Mouse (Mus musculus) c-Kit-positive CD71-positive TER-119-negative erythroid progenitor cells, embryonic 14.5 days (primary cell): ENCODE measurements around the gene B4galt2.

Experiments used
- DNase-seq: peaks from one replicate; pipeline ENCODE4 v3.0.0-alpha.2; 2013; ENCODE audit warnings: low read depth

B4galt2 gene

DNA sequence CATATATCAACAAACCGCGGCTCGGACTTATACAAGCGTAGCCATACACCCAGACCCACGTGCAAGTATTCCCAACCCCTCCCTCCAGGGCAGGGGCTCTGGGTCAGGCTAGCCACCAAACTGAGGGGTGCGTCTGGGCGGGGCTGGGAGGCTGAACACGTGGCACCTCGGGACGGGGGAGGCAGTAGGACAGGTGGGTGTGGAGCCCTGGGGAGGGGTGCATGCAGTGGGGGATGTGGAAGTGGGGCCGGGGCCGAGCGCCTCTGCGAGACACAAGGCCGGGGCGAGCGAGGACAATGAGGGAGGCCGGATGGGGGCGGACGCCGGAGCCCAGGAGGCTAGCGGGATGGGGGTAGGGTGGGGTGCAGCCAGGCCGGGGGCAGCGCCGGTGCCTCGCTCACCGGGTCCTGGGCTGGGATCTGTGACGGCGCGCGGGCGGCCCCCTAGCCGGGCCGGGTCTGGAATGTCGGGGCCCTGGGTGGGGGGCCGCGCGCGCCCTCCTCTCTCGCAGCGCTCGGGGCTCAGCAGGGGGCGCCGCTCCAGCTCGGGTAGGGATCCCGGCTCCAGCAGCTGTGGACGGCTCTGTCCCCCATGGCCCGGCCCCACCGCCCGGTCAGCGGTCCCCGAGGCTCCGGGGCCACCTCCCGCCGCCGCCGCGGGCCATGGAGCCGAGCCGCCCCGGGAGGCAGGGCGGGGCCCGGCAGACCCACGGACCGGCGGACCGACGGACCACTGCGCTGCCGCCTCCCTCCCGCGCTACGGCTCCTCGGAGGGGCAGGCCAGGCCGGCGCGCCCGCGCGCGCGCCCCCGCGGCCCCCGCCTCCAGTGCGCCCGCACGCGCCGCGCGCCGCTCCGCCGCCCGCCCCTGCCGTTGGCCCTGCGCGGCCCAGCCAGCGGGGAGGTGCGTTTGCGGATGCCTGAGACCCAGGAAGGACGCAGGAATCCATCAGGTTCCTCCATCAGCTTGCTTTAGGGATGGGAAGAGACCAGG is at the start of gene B4galt2:
B4galt2 (minus strand) TSS at position 787 of the 991 bp plus-strand sequence.
- no peak for DNase-seq

DNA sequence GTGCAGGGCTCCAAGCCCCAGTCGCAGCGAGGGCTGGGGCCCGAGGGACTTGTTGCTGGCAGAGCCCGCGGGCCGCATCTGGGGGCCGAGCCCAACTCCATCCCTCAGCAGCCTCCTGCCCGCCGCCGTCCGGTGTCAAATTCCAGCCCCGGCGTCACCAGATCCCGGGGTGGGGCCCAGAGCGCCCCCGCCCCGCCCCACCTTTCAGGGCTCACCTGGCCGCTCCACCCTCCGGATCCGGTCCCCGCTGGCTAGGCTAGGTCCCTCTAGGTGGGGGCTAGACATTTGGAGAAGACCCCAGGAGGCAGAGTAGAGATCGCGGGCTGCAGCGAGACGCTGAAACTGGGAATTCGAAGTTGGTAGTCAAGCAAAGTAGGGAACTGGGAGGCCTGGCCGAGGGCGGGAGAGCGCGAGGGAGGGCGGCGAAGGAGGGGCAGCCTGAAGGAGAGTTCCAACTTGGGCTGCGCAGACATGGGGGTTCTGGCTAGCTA is 46.1 kb upstream of the B4galt2 start, which contains the start of gene Artn:
Artn (minus strand) TSS at position 373 of the 491 bp plus-strand sequence.
- no peak for DNase-seq

DNA sequence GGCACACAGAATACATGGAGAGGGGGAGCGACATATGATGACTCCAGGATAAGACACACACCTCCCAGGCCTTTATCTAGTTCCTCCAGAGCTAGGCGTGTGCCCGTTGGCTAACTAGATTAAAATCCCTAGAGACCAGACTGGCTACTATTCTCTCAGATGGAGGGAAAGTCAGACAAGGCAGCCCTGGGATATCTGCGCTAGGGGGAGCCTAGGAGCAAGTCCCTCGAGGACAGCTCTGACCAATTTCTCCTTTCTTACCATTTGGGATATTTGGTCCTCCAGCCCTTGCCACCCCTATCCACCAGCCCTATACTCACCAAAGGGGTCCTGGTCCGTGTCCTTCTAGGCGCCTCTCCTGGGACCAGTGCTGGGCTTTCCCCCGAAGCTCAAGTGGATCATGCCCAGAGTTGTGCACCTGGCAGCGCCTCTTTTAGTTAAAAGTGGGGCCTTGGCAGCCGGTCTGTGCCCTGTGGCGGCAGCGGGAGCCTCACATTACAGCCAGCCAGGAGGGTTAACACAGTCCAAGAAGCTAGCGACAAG is 45.5 kb upstream of the B4galt2 start:
- peak; percentile 83 for DNase-seq

DNA sequence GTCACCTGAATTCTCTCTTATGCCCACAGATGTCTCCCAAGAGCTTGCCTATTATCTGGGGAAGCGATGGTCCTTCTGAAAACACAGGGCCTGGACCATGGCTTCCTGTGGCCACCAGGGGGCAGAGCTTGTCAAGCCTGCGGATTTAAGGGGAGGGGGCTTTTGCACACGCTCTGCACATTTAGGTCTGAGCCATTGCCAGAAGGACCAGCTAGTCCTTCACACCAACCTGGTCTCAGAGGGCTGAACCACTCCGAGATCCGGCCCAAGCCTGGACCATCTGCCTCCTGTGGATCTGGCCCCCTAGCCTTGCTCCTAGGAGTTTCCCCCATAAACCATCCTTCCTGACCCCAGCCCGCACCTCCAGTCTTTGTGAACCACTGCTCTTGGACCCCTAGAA is 44.9 kb upstream of the B4galt2 start:
- peak; percentile 34 for DNase-seq

DNA sequence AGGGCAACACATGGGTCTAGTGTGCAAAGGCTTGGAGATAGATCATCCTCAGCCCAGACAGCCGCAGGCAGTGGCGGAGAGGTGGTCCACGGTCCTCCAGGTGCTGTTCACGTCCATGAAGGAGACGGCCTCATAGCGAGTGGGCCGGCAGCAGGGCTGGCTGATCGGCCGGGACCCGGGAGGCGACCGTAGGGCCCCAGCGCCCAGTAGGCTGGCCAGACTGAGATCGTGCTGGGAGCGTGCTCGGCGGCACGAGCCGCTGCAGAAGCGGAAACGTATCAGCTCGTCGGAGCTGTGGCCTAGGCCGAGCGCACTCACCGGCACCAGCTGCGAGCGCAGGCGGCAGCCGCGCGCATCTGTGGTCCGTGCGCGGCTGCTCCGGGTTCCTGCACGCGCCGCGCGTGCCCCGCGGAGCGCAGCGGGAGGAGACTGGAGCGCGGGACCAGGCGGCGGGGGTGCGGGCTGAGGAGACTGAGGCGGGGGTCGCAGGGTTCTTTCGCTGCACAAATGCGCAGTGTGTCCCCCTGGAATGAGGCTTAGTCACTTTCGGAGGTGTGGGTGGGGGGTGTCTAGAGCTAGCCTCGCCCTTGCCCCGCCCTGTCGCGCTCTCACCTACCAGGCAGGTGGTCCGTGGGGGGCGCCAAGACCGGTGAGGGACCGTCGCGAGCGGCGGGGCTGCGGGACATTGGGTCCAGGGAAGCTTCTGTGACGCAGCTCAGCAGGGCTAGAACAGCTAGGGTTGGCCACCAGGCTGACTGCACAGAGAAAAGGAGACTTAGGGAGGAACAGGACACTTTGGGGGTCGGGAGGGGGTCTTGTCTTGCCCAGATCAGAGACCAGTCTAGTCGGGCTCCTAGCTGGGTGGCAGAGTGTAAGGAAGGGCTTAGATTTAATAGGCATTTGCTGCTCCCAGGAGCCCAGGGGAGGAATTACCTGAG is 43.5 kb upstream of the B4galt2 start:
- no peak for DNase-seq

DNA sequence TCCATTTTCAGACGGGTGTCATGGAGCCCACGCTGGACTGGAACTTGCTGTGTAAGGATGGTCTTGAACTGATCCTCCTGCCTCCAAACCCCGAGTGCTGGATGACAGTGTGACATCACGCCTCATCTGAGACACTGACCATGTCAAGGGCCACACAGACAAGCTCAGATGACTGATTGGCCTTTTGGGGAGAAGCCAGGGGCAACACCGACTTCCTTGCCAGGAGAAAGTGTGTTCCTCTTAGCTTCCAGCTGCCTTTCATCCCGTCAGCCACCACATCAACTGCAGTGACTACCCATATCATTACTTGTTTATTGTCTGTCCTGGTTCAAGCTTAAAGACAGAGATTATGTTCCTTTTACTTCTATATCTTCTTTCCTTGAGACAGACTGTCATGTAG is 41.6 kb upstream of the B4galt2 start:
- no peak for DNase-seq

DNA sequence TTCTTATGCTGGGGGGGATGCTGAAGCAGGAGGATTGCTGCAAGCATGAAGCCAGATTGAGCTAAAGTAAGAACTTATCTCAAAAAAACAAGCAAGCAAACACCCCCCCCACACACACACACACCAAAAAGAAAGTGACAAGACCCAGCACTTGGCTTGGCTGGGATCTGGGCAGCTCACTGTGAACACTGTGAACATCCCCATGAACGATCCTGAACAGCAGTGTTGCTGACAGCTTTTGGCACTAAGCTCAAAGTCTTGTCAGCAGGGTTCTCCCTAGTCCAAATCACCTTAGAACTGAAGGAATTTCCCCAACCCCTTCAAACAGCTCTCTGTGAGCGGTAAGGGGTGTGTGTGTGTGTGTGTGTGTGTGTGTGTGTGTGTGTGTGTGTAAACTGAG is 40.2 kb upstream of the B4galt2 start:
- DNase-seq, result no peak

DNA sequence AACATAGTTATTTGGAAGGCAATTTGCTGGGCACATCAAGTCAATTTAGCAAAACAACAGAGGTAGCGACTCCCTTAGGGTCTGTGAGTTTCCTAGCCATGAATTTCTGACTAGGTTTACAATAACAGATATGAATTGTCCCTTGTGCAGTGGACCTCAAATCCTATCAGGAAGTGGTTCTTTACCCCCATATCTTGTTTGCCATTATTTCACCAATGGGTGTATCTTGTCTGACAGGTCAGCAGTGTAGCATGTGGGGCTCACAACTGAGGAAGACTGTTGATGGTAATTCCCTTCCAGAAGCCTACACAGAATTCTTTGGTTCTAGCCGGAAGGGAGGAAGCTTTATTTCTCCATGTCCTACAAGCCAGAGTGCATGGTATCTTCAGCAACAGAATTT is 38.1 kb upstream of the B4galt2 start:
- DNase-seq, result no peak

DNA sequence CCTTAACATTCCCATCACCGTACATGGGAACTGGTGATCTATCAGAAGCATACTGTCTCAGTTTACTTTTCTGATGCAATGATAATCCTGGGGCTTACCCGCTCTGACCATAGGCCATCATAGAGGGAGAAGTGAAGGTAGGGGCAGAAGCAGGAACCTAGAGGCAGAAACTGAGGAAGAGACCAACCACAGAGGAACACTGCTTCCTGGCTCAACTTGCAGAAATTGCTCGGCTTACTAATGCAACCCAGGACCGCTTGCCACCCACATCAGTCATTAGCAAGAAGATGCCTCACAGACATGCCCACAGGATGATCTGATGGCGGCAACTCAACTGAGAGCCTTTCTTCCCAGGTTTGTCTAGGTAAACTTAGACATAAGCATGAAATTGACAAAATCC is 35.5 kb upstream of the B4galt2 start:
- DNase-seq, result no peak

DNA sequence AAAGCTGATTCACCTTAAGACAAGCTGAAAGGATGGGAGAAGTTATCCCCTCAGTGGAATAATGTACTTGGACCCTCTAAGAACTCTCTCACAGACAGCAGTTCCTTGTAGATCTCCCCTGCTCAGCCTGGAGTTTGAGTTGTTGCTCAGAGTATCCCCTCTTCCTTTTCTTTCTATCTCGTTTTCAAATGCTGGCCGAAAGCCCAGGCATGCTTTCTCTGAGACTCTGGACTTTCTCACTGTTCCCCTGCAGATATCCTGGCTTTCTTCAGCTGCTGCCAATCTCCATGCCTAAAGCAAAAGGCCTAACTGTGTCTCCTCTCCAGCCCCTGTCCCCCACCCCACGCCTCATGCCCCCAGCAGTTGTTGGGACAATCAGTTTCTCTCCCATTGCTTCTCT is 35.0 kb upstream of the B4galt2 start:
- no peak for DNase-seq

DNA sequence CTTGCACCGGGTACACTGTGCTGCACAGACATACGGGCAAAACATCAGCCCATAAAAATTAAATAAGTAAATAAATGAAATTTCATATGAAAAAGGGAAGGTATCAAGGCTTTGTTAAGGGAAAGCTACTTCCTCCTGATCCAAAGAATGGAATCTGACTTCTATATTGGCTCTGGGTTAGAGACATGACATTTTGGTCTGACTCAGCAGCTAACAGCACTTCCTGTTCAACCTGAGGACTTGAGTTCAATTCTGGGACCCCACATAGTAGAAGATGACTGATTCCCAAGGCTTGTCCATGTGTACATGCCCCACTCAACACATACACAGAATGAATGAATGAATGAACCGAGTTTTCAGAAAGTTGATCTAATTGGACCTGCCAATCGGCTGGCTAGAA is 34.6 kb upstream of the B4galt2 start:
- no peak for DNase-seq

DNA sequence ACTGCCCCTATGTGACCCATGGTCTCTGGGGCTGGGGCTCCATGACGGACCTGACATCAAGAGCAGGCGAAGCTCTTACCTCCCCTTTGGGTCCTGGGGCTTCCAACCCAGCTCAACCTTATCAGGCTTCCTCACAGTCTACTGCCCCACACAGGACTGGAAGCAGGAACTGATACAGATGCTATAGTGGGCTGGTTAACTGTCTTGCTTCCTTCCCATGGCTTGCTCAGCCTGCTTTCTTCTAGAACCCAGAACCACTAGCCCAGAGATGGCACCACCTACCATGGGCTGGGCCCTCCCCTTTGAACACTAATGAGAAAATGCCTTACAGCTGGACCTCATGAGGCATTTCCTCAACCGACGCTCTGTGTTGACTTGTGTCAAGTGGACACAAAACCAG is 34.1 kb upstream of the B4galt2 start:
- DNase-seq, result no peak

DNA sequence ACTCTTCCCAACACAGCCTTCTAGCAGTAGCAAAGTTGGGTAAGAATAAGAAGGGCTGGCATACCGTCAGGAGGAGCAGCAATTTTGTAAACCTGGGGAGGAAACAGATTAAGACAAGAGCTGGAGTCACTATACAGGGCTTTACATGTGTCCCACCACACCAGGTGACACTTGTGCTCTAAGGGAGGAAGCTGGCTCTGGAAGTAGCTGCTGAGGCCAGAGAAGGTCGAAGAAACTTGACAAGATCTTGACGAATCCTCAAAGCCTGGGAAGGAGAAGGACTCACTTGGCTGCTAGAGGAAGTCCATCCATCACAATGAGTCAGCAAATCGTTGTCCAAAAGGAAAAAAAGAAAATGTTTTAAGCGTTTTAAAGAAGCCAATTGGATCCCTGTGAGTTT is 33.1 kb upstream of the B4galt2 start:
- DNase-seq, result no peak

DNA sequence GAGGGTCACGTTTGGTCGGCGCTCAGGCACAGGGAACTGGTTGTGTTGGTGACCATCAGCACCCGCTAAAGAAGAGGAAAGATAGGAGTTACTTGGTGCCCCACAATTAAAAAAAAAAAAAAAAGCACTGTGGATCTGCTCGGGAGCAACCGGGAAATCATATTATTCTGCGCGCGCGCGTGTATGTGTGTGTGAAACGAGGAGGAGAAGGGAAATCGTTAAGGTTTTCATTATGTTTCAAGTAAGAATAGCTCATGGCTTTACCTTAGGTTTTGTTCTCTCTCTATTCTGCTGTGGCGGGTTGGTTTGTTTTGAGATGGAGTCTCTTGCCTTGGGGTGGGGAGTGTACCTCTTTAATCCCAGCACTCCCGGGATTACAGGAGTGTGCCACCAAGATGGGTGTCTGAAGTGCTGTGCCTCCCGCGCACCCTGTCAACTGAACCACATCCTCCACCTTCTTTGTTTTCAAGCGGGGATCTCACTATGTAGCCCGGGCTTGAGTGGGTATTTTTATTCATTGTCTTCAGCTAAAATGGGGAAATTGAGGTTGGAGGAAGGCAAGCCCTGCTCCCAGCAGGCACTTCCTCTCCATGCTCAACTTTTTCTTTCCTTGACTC is 32.3 kb upstream of the B4galt2 start:
- DNase-seq, result peak; percentile 30

DNA sequence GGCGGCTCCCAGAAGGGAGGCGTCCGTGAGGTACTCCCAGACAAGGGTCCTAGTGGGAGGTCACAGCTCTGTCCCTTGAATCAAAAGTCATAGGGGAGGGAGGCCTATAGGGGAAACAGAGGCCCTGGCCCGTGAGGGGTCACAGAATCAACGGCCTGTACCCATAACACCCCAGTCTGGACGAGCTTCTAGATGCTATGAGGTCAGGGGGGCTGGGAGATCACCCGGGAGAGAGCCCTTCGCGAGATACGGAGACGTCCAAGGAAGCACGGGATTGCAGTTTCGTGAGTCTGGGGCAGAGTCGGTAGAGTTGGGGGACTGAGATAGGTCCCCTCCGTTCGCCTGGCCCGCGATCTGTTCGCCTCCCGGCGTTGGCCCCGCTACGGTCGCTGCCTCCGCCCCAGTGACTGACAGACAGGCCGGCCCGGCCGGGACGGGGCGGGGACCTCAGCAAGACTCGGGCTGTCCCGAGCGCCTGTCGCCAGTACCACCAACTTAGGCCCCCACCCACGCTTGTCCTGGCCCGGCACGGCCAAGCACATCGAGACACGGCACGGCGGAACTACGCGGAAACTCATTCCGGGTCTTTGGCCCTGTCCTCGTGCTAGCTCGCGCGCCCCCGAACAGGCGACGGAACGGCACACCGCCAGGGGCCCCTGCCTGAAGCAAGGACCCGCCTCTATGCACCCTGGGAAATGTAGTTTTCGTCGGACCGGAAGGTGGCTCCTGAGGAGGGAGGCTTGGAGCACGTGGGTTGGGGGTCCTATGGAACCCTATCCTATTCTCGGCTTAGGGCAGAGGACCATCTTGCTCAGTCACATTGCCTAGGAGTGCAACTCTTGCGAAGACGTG is 31.5 kb upstream of the B4galt2 start, which contains the start of gene Ipo13:
Ipo13 (minus strand) TSS at position 409 of the 852 bp plus-strand sequence.
- peak; percentile 87 for DNase-seq

DNA sequence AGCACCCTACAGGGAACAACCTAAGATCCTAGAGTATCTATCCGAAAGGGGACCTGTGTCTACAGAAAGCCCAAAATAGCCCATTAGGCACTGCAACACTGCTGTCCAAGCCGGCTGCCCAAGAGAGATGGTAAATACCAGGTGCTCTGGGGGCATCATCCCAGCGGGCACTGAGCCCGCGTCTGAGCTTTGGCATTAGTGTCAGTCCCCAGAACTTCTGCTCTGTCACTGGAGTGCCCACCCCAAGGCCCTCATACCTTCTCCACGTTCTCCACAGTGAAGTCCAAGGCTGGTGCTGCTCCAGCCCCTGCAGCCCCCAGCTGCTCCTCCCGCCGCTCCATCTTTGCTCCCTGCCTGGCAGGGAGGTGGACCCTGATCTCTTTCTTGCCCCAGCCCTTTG is 30.7 kb upstream of the B4galt2 start:
- DNase-seq, result no peak

DNA sequence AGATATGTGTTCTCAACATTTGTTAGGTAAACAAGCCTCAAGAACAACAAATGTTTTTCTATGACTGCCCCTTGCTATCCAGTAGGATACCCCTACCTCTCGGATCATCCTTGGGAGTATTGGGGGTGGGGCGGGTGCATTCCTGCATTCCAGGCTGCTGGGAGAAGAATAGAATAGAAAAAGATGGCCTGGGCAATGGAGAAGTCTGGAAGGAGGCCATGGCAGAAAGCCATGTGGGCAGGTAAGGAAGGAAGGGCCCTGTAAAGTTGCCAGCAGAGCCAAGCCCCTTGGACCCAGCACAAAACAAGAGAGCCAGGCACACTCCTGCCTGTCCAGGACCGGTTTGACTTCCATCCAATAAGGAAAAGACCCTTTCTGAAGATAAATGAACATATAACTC is 30.1 kb upstream of the B4galt2 start:
- no peak for DNase-seq

DNA sequence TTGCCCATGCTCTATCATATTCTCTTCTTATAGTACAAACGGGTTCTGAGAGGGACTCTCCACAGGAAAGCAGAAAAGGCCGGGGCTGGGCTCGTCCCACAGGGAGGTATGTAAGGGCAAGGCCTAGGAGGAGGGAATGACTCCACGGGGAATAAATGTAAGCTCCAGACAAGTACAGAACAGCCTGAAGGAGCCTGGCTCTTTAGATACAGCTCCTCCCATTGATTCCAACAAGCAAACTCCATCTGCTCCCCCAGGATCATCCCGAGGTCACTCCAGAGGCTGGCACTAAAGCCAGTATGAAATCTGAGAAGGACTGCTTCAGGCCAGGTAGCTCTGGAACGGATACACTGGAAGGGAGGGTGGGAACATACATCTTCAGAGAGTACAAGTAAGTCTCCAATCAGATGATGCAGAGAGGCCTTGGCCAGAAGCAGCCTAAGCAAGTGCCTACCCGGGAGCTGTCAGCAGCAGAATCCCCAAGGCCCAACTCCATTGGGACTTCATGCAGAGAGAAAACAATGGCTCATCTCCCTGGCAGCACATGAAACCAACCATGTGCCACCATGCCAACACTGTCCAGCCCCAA is 29.5 kb upstream of the B4galt2 start:
- no peak for DNase-seq

DNA sequence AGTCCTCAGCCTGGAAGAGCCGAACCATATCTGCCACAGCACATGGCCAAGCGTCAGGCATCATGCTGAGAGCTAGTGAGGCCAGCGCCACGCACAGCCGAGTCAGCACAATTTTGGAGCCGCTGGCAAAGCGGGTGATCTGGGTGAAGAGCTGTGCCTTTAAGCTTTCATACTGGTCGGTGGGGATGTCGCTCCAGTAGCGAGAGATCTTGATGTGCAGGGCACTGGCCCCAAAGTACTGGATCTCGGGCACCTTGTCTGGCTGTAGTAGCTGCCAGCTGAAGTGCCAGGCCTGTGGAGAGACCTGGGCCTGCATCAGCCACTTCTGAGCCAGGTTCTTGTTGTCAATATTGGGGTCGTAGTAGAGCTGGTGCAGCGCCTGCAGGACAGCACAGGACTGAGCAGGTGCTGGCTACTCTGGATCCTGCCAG is 28.9 kb upstream of the B4galt2 start:
- no peak for DNase-seq

DNA sequence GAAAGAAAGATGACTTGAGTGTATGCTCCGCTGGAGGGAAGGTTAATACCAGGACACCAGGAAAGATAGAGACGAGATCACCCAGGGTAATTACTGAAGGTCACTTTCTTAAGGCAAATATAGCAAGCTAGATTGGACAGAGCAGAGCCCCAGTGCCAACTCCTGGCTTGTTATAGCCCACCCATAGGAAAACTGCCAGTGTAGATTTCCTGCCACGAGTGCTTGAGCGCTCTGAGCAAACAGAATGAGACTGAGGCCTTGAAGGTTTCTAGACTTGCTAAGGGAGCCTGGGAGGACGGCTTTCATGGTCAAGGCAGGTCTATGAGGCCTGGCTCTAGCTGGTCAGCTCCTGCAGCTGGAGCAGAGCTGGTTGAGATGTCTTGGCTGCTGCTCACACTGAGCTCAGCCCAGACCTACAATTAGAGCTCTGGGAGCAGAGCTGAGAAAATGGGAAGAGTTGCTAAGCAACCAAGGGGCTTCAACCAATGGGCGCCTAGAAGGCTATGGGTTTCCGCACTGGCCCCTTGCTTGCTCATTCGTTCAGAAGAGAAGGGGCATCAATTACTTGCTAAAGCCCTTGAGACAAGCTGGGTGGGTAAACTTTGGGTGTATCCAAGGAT is 25.7 kb upstream of the B4galt2 start:
- no peak for DNase-seq
